Mouse (Mus musculus) lung, postnatal 0 days (tissue): ENCODE results near the gene Tmem163. TPM values are rescaled to one million over a fixed set of nuclear protein-coding genes. Genes with fewer than 3 reads are reported as not detected.

Experiments
- ATAC-seq: fragments of 200-750 bp; cut with Nextera tagmentation; 2 replicates; pipeline ENCODE4 v1.8.0; 2017; ENCODE audit warnings: moderate library complexity
- DNase-seq: peaks from one replicate; pipeline ENCODE4 v3.0.0-alpha.2; 2016; ENCODE audit warnings: low spot score
- H3K27ac ChIP-seq: fragments of 300-500 bp; sonication (generic); 2 replicates; pipeline ENCODE4 v1.5.1; 2014; ENCODE audit warnings: antibody characterized with exemption, mild to moderate bottlenecking, low read length, mixed read lengths
- H3K27me3 ChIP-seq: fragments of 300-500 bp; sonication (generic); replicated peaks from 2 replicates; pipeline ENCODE4 v1.6.1; 2014; ENCODE audit warnings: low read length, mixed read lengths; ENCODE audit not compliant: insufficient read depth
- H3K36me3 ChIP-seq: fragments of 300-500 bp; sonication (generic); 2 replicates; pipeline ENCODE4 v1.6.1; 2014; ENCODE audit warnings: low read length, mixed read lengths; ENCODE audit not compliant: insufficient read depth
- H3K4me1 ChIP-seq: fragments of 300-500 bp; sonication (generic); 2 replicates; pipeline ENCODE4 v1.6.1; 2014; ENCODE audit warnings: antibody characterized with exemption, low read depth, low read length, mixed read lengths; ENCODE audit not compliant: insufficient read depth
- H3K4me2 ChIP-seq: fragments of 300-500 bp; sonication (generic); replicated peaks from 2 replicates; pipeline ENCODE4 v1.6.1; 2014; ENCODE audit warnings: low read depth, mild to moderate bottlenecking, low read length, moderate library complexity, mixed read lengths
- H3K4me3 ChIP-seq: fragments of 300-500 bp; sonication (generic); 2 replicates; pipeline ENCODE4 v1.5.1; 2014; ENCODE audit warnings: low read depth, low read length
- H3K9ac ChIP-seq: fragments of 300-500 bp; sonication (generic); replicated peaks from 2 replicates; pipeline ENCODE4 v1.6.1; 2014; ENCODE audit warnings: low read depth, mild to moderate bottlenecking
- H3K9me3 ChIP-seq: fragments of 300-500 bp; sonication (generic); 2 replicates; pipeline ENCODE4 v1.6.1; 2016; ENCODE audit warnings: low read length, mixed read lengths
- CTCF ChIP-seq: IDR thresholded peaks from 2 replicates; pipeline ENCODE4 v1.5.1; 2016; ENCODE audit warnings: antibody characterized with exemption, mild to moderate bottlenecking
- EP300 ChIP-seq: IDR thresholded peaks from 2 replicates; pipeline ENCODE4 v1.6.1; 2016; ENCODE audit warnings: antibody characterized with exemption, mild to moderate bottlenecking, control low read depth
- WGBS: fragments of 180-500 bp; shearing (Covaris S2); extraction: QIAGEN DNeasy Blood & Tissue Kit; methylation state at CpG from one replicate; pipeline ENCODE4 v1.1.7; 2014; 5-methylcytosine and 5-hydroxymethylcytosine counted together
- polyA plus RNA-seq: library from polyadenylated mRNA; unstranded; fragments of >200 nt; fragmentation: Nextera tagmentation; extraction: Ambion mirVana; gene quantifications from 2 replicates; pipeline ENCODE4 v1.2.1, GENCODE M21; 2015

Tmem163 gene
- polyA plus RNA-seq, 1 experiment from 2014 or later: 20.0 TPM

DNA sequence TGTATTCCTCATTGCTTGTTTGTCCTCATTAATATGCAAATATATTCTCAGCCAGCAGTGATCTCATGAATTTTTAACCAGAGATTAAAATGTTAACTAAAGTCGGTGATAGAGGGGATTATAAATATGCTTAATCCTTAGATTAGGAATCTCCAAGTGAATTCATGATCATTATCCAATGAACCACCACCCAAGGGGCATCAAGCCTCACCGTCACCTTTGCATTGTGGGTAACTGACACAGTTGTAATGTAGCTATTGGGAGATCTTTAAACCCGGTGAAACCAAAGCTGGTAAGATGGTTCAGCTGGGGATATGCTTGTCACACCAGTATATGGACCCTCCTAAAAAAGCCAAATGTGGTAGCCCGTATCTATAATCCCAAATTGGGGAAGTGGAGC is 131.3 kb downstream of the Tmem163 start:
- H3K36me3 ChIP-seq: no peaks in the 10 kb centered on the region
- ATAC-seq (no peak), DNase-seq (no peak)
- no peak overlapping the region for H3K27ac ChIP-seq
- H3K9ac ChIP-seq: no peak overlapping the region
- H3K4me1 ChIP-seq: no peaks in the 10 kb centered on the region
- TF ChIP-seq CTCF (no peak), EP300 (no peak)
- H3K4me3 ChIP-seq: no peak overlapping the region
- H3K4me2 ChIP-seq: no peak overlapping the region
- no peaks in the 10 kb centered on the region for H3K27me3 ChIP-seq
- H3K9me3 ChIP-seq: no peaks in the 10 kb centered on the region
- 76% methylated on average over 4 of the region's 4 CpGs for WGBS

DNA sequence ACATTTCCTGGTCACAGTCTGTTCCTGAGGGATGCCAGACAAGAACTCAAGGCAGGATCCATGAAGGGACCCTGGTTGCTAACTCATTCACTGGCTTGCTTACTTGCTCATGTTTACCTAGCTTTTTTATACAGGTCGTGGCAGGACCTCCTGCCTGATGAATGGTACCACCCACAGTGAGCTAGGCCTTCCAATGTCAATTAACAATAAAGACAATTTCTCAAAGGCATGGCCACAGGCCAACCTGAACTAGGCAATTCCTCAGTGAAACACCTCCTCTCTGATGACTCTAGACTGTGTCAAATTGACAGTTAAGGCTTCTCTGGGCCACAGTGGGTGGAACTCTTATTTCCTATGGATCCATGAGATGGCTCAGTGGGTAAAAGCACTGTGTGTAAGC is 136.6 kb downstream of the Tmem163 start:
- TF ChIP-seq CTCF: no peak
- no peak for TF ChIP-seq EP300
- ATAC-seq (no peak), DNase-seq (no peak)

DNA sequence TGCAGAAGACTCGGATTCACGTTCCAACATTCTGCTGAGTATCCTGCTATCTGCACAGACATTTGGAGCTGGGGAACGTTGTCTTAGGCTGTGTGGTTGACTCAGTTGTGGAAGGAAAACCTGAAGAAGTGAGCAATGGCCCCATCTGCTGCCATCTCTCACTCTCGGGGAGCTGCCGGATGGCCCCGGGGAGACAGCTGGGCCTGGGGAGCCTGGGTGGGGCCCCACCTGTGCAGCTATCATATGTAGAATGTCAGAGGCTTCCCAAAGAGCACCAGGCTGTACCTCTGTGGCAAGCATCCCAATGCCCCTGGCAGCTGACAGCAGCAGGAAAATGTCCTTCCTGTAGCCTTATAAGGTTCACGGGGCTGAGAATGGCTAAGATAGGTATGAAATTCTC is 137.4 kb downstream of the Tmem163 start:
- 86% methylated on average over 7 of the region's 7 CpGs for WGBS

More for the DNA sequence above, 136.6 kb downstream of the Tmem163 start:
- 5% methylated on average over 1 of the region's 1 CpGs for WGBS
- Histone ChIP-seq H3K9ac (no peak overlapping the region), H3K4me1 (no peaks in the 10 kb centered on the region), H3K4me2 (no peak overlapping the region), H3K9me3 (no peaks in the 10 kb centered on the region), H3K27me3 (no peaks in the 10 kb centered on the region), H3K36me3 (no peaks in the 10 kb centered on the region), H3K27ac (no peak overlapping the region), H3K4me3 (no peak overlapping the region)

DNA sequence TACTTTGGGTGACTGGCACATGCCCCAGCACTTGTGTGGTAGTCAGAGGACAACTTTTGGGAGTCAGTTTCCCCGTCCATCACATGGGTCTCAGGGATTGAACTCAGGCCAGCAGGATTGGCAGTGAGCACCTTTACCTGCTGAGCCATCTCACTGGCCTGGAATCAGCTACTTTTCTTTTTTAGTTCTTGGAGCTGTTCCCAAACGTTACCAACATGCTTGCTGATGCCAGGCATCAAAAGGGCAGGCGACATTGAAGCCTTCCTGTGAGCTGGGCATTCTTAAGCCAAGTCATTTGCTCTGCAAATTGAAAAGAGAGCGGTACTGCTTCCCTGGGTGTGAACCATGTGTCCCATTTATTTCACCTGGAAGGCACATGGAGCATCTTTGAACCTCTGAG is 137.8 kb downstream of the Tmem163 start:
- Histone ChIP-seq H3K4me1 (no peaks in the 10 kb centered on the region), H3K4me2 (no peak overlapping the region), H3K27me3 (no peaks in the 10 kb centered on the region), H3K9ac (no peak overlapping the region), H3K36me3 (no peaks in the 10 kb centered on the region), H3K9me3 (no peaks in the 10 kb centered on the region), H3K27ac (no peak overlapping the region), H3K4me3 (no peak overlapping the region)
- no peak for ATAC-seq
- DNase-seq: no peak
- WGBS: 74% methylated on average over 4 of the region's 4 CpGs
- TF ChIP-seq CTCF (no peak), EP300 (no peak)

More for the DNA sequence above, 137.4 kb downstream of the Tmem163 start:
- no peak for TF ChIP-seq CTCF
- no peak for TF ChIP-seq EP300
- Histone ChIP-seq H3K4me2 (no peak overlapping the region), H3K9ac (no peak overlapping the region), H3K4me1 (no peaks in the 10 kb centered on the region), H3K27me3 (no peaks in the 10 kb centered on the region), H3K4me3 (no peak overlapping the region), H3K9me3 (no peaks in the 10 kb centered on the region), H3K27ac (no peak overlapping the region), H3K36me3 (no peaks in the 10 kb centered on the region)
- ATAC-seq (no peak), DNase-seq (no peak)

DNA sequence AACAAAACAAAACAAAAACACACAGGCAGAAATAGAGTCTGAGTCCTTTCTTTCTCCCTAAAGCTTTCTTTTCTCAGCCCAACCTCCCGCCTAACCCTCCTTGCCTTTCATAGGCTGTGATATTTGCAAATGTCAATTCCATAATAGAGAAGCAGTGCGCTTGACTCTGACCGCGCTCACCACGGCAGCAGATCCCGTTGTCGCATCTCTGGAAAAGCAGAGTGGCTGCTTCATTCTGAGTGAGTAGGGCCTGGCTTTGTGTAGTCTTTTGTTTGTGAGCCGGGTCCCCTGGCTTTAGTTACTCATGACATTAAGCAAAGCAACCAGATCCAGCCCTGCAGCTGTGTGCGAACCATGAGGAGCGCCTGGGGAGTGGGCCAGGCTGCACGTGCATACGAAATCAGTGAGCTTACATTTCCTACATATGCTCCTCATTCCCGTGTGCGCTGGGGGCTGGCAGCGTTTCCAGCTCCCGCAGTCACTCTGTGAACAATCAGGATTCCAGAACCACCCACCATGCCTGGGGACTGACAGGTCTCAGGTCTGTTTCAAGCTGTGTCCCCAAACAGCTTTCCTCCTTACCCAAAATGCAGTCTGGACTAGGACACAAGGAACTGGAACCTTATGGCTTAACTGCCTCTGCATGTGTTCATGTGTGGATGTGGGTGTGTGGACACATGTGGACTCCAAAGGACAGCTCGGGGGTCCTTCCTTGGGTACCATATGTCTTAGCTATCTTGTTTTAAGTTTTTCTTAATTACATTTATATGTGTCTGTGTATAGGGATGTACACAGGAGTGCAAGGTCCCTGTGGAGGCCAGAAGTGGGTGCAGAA is 141.9 kb downstream of the Tmem163 start:
- no peak overlapping the region for H3K9ac ChIP-seq
- H3K4me1 ChIP-seq: no peaks in the 10 kb centered on the region
- ATAC-seq (no peak), DNase-seq (no peak)
- no peak for TF ChIP-seq EP300
- no peak for TF ChIP-seq CTCF
- H3K4me3 ChIP-seq: no peak overlapping the region
- no peaks in the 10 kb centered on the region for H3K9me3 ChIP-seq
- H3K36me3 ChIP-seq: no peaks in the 10 kb centered on the region
- no peaks in the 10 kb centered on the region for H3K27me3 ChIP-seq
- H3K27ac ChIP-seq: no peak overlapping the region
- 33% methylated on average over 17 of the region's 17 CpGs for WGBS
- H3K4me2 ChIP-seq: no peak overlapping the region

DNA sequence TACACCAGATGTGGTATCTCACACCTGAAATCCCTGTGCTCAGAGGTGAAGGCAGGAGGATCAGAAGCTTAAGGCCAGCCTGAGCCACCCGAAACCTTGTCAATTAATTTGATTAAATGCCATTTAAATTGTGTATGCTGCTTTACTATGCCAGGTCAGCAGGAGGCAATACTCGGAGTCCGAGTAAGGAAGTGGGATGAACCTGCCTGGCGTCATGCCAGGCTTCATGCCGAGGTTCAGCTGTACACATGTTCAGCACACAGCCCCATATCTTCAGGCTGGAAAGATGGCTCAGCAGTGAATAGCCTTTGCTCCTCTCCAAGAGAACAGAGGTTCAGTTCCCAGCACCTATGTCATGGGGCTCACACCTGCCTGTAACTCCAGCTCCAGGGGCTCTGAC is 142.9 kb downstream of the Tmem163 start:
- Histone ChIP-seq H3K36me3 (no peaks in the 10 kb centered on the region), H3K4me3 (no peak overlapping the region), H3K27ac (no peak overlapping the region), H3K27me3 (no peaks in the 10 kb centered on the region), H3K9me3 (no peaks in the 10 kb centered on the region), H3K4me2 (no peak overlapping the region), H3K4me1 (no peaks in the 10 kb centered on the region), H3K9ac (no peak overlapping the region)
- no peak for DNase-seq
- TF ChIP-seq CTCF (no peak), EP300 (no peak)
- 46% methylated on average over 5 of the region's 5 CpGs for WGBS
- ATAC-seq: no peak
